Mouse (Mus musculus) liver, embryonic 13.5 days (tissue): ENCODE data around the gene Pus7l. TPM values are rescaled to one million over a fixed set of nuclear protein-coding genes. Genes with fewer than 3 reads are reported as not detected.

Source experiments
- ATAC-seq: fragments of 200-750 bp; cut with Nextera tagmentation; 2 replicates; pipeline ENCODE4 v1.8.0; 2017; ENCODE audit warnings: low read depth, mild to moderate bottlenecking, moderate number of reproducible peaks, moderate library complexity
- DNase-seq: peaks from one replicate; pipeline ENCODE4 v3.0.0; 2022
- H3K27ac ChIP-seq: fragments of 300-500 bp; sonication (generic); 2 replicates; pipeline ENCODE4 v1.5.1; 2015; ENCODE audit warnings: moderate library complexity, mild to moderate bottlenecking, inconsistent platforms
- H3K27me3 ChIP-seq: fragments of 300-500 bp; sonication (generic); 2 replicates; pipeline ENCODE4 v1.6.1; 2015; ENCODE audit warnings: mild to moderate bottlenecking, inconsistent platforms
- H3K36me3 ChIP-seq: fragments of 300-500 bp; sonication (generic); 2 replicates; pipeline ENCODE4 v1.6.1; 2015; ENCODE audit warnings: mild to moderate bottlenecking, inconsistent platforms
- H3K4me1 ChIP-seq: fragments of 300-500 bp; sonication (generic); replicated peaks from 2 replicates; pipeline ENCODE4 v1.6.1; 2015; ENCODE audit warnings: inconsistent platforms
- H3K4me2 ChIP-seq: fragments of 300-500 bp; sonication (generic); 2 replicates; pipeline ENCODE4 v1.6.1; 2015; ENCODE audit warnings: inconsistent platforms, mild to moderate bottlenecking, moderate library complexity
- H3K4me3 ChIP-seq: fragments of 300-500 bp; sonication (generic); replicated peaks from 2 replicates; pipeline ENCODE4 v1.5.1; 2015; ENCODE audit warnings: mild to moderate bottlenecking, inconsistent platforms
- H3K9ac ChIP-seq: fragments of 300-500 bp; sonication (generic); 2 replicates; pipeline ENCODE4 v1.6.1; 2015; ENCODE audit warnings: mild to moderate bottlenecking, inconsistent platforms
- H3K9me3 ChIP-seq: fragments of 300-500 bp; sonication (generic); replicated peaks from 2 replicates; pipeline ENCODE4 v1.6.1; 2016; ENCODE audit warnings: inconsistent platforms
- WGBS: fragments of 180-500 bp; shearing (Covaris S2); methylation state at CpG from one replicate; pipeline ENCODE4 v1.1.7; 2015; ENCODE audit not compliant: insufficient replicate concordance; 5-methylcytosine and 5-hydroxymethylcytosine counted together
- polyA plus RNA-seq: library from polyadenylated mRNA; unstranded; fragments of >200 nt; fragmentation: Nextera tagmentation; extraction: Ambion mirVana; gene quantifications from 2 replicates; pipeline ENCODE4 v1.2.1, GENCODE M21; 2015

The Pus7l gene
- polyA plus RNA-seq, 1 experiment from 2014 or later = 5.1 TPM

- Histone ChIP-seq H3K36me3 (no peaks in the 10 kb centered on the region), H3K4me1 (0 out of 2 replicates have a peak, but pooled peaks cover 2% of the 10 kb centered on the region), H3K9me3 (no peaks in the 10 kb centered on the region), H3K4me3 (no peak overlapping the region), H3K4me2 (no peak overlapping the region), H3K27ac (no peak overlapping the region), H3K27me3 (no peaks in the 10 kb centered on the region), H3K9ac (no peak overlapping the region)
- ATAC-seq (no peak), DNase-seq (no peak)
- WGBS = 68% methylated on average over 4 of the region's 4 CpGs
Measured at GRCm38 (mm10) chr15:94571501-94571900, 28.2 kb upstream of the Pus7l start.

- H3K27ac ChIP-seq = no peak overlapping the region
- no peak for ATAC-seq
Measured at GRCm38 (mm10) chr15:94568496-94569182, 25.3 kb upstream of the Pus7l start.

GRCm38 (mm10) chr15:94565854-94566253 lies 22.5 kb upstream of the Pus7l start:
- ATAC-seq = peak; percentile 64
- no peak overlapping the region for H3K27ac ChIP-seq

More at GRCm38 (mm10) chr15:94568496-94569182, 25.3 kb upstream of the Pus7l start:
- Histone ChIP-seq H3K4me2 (no peak overlapping the region), H3K4me3 (no peak overlapping the region), H3K36me3 (no peaks in the 10 kb centered on the region), H3K9me3 (no peaks in the 10 kb centered on the region), H3K27me3 (no peaks in the 10 kb centered on the region), H3K4me1 (0 out of 2 replicates have a peak, but pooled peaks cover 2% of the 10 kb centered on the region), H3K9ac (no peak overlapping the region)
- DNase-seq = no peak
- 73% methylated on average over 10 of the region's 10 CpGs for WGBS

GRCm38 (mm10) chr15:94564909-94565308 lies 21.6 kb upstream of the Pus7l start:
- ATAC-seq (no peak), DNase-seq (no peak)
- Histone ChIP-seq H3K27me3 (no peaks in the 10 kb centered on the region), H3K9me3 (no peaks in the 10 kb centered on the region), H3K4me3 (no peak overlapping the region), H3K36me3 (no peaks in the 10 kb centered on the region), H3K27ac (no peak overlapping the region), H3K9ac (no peak overlapping the region), H3K4me2 (no peak overlapping the region), H3K4me1 (no peaks in the 10 kb centered on the region)
- WGBS = 70% methylated on average over 2 of the region's 2 CpGs

More at GRCm38 (mm10) chr15:94565854-94566253, 22.5 kb upstream of the Pus7l start:
- Histone ChIP-seq H3K9me3 (no peaks in the 10 kb centered on the region), H3K4me1 (0 out of 2 replicates have a peak, but pooled peaks cover 2% of the 10 kb centered on the region), H3K4me2 (no peak overlapping the region), H3K4me3 (no peak overlapping the region), H3K27me3 (no peaks in the 10 kb centered on the region), H3K36me3 (no peaks in the 10 kb centered on the region), H3K9ac (no peak overlapping the region)
- DNase-seq = no peak
- WGBS = 54% methylated on average over 9 of the region's 9 CpGs

GRCm38 (mm10) chr15:94558895-94559656 lies 15.7 kb upstream of the Pus7l start:
- DNase-seq (no peak), ATAC-seq (no peak)
- Histone ChIP-seq H3K36me3 (peaks cover 3% of the 10 kb centered on the region; the same call in 1 of the 2 replicates), H3K4me3 (no peak overlapping the region), H3K27me3 (no peaks in the 10 kb centered on the region), H3K27ac (no peak overlapping the region), H3K4me2 (no peak overlapping the region), H3K9me3 (no peaks in the 10 kb centered on the region), H3K9ac (no peak overlapping the region), H3K4me1 (no peaks in the 10 kb centered on the region)
- 60% methylated on average over 17 of the region's 17 CpGs for WGBS

- no peak overlapping the region for H3K27ac ChIP-seq
- H3K4me2 ChIP-seq = no peak overlapping the region
- H3K4me1 ChIP-seq = no peaks in the 10 kb centered on the region
- peaks cover 3% of the 10 kb centered on the region; the same call in 1 of the 2 replicates for H3K36me3 ChIP-seq
- 23% methylated on average over 7 of the region's 7 CpGs for WGBS
- no peak overlapping the region for H3K9ac ChIP-seq
- no peaks in the 10 kb centered on the region for H3K27me3 ChIP-seq
- no peaks in the 10 kb centered on the region for H3K9me3 ChIP-seq
- peak; percentile 58 for ATAC-seq
- H3K4me3 ChIP-seq = no peak overlapping the region
- DNase-seq = peak; percentile 51
Measured at GRCm38 (mm10) chr15:94557442-94557841, 14.1 kb upstream of the Pus7l start.

- 91% methylated on average over 9 of the region's 9 CpGs for WGBS
- Histone ChIP-seq H3K4me1 (no peaks in the 10 kb centered on the region), H3K27ac (no peak overlapping the region), H3K4me2 (no peak overlapping the region), H3K27me3 (no peaks in the 10 kb centered on the region), H3K9ac (no peak overlapping the region), H3K9me3 (no peaks in the 10 kb centered on the region), H3K36me3 (peaks cover 18% of the 10 kb centered on the region; the same call in 1 of the 2 replicates), H3K4me3 (no peak overlapping the region)
- DNase-seq = no peak
- ATAC-seq = no peak
Measured at GRCm38 (mm10) chr15:94553536-94553935, 10.2 kb upstream of the Pus7l start.

GRCm38 (mm10) chr15:94544844-94545243 lies 1.5 kb upstream of the Pus7l start:
- WGBS = 62% methylated on average over 4 of the region's 4 CpGs
- Histone ChIP-seq H3K4me3 (no peak overlapping the region), H3K27ac (no peak overlapping the region), H3K27me3 (no peaks in the 10 kb centered on the region), H3K9ac (no peak overlapping the region), H3K4me1 (peaks cover 20% of the 10 kb centered on the region), H3K9me3 (no peaks in the 10 kb centered on the region), H3K36me3 (peaks cover 5% of the 10 kb centered on the region; the same call in 1 of the 2 replicates), H3K4me2 (peak overlapping the region; percentile 80; the same call in 1 of the 2 replicates)
- no peak for DNase-seq
- no peak for ATAC-seq

GRCm38 (mm10) chr15:94544052-94544636 lies 797 bp upstream of the Pus7l start:
- Histone ChIP-seq H3K9me3 (no peaks in the 10 kb centered on the region), H3K9ac (peak overlapping the region; percentile 72), H3K27ac (peak overlapping the region; percentile 32; the same call in 1 of the 2 replicates), H3K36me3 (peaks cover 2% of the 10 kb centered on the region; the same call in 1 of the 2 replicates), H3K4me1 (peaks cover 20% of the 10 kb centered on the region), H3K4me3 (peak overlapping the region; percentile 76), H3K27me3 (no peaks in the 10 kb centered on the region), H3K4me2 (peak overlapping the region; percentile 80)
- WGBS = 32% methylated on average over 9 of the region's 9 CpGs
- ATAC-seq (no peak), DNase-seq (no peak)

GRCm38 (mm10) chr15:94542567-94543408 lies 559 bp downstream of the Pus7l start:
- Histone ChIP-seq H3K9me3 (no peaks in the 10 kb centered on the region), H3K4me3 (peak overlapping the region; percentile 76), H3K9ac (peak overlapping the region; percentile 72), H3K4me1 (peaks cover 20% of the 10 kb centered on the region), H3K36me3 (no peaks in the 10 kb centered on the region), H3K27ac (peak overlapping the region; percentile 53; the same call in 1 of the 2 replicates), H3K27me3 (no peaks in the 10 kb centered on the region), H3K4me2 (peak overlapping the region; percentile 80)
- ATAC-seq (peak; percentile 80), DNase-seq (no peak)
- 7% methylated on average over 19 of the region's 22 CpGs for WGBS
